Mouse (Mus musculus): ENCODE results near the gene Ret. TPM values are rescaled to one million over a fixed set of nuclear protein-coding genes. Genes with fewer than 3 reads are reported as not detected.

Ret gene
- polyA plus RNA-seq, 1 experiment from 2014 or later = 0.80 TPM

- Histone ChIP-seq H3K36me3 (ENCODE audit: control insufficient read depth, insufficient read depth, low read length) (no peaks in the 10 kb centered on the region), H3K27me3 (ENCODE audit: control insufficient read depth, insufficient read depth, low read length) (no peaks in the 10 kb centered on the region), H3K4me2 (ENCODE audit: low read length) (no peak overlapping the region), H3K27ac (replicated peaks in 1 of 2; ENCODE audit: control insufficient read depth in 1 of 2, insufficient read depth in 1 of 2, low read depth in 2 of 2, low read length in 2 of 2) (no peak overlapping the region), H3K4me1 (ENCODE audit: control insufficient read depth in 2 of 2, insufficient read depth in 2 of 2, low read length in 2 of 2) (no peaks in the 10 kb centered on the region; a peak in 1 of 4 replicates), H3K9ac (ENCODE audit: low read length) (no peak overlapping the region), H3K4me3 (ENCODE audit: control insufficient read depth in 1 of 2, insufficient read depth in 1 of 2, low read depth in 1 of 2, low read length in 2 of 2) (no peak overlapping the region), H3K9me3 (ENCODE audit: control insufficient read depth, low read length) (no peaks in the 10 kb centered on the region)
- WGBS = 70% methylated on average over 5 of the region's 5 CpGs
- no peak for ATAC-seq (ENCODE audit: insufficient number of reproducible peaks, insufficient read depth, low FRiP score, low read depth)
These were observed 23.6 kb downstream of the Ret start for GRCm38 (mm10) chr6:118173975-118174328.

DNA sequence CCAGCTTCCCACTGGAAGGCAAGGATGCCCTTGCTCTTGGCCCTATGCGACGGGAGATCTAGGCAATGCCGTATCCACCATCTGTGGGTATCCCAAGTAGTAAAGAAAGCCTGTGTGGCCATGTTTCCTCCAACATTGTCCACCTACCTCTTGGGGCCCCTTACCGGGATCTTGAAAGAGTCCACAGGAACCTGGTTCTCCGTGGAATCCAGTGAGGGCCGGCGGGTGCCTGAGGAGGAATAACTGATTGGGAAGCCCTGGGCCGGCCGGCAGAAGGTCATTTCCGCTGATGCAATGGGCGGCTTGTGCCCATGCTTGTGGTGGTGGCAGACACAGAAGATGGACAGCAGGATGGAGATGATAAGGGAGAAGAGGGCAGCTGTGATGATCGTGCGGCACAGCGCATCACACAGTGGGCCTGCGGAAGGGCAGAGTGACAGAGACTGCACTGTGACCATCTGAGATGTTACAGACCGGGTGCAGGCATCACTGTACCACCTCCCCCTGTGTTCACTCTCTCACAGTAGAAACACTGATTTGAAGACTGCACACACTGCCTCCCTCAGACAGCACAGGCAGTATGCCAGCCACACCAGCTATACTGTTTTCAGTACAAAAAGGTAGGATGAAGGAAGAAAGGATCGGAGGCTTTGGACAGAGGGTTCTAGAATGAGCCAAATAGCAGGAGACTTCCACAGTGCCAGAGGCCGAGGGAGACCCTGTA, 24.1 kb downstream of the Ret start:
- no peak for ATAC-seq (ENCODE audit: insufficient number of reproducible peaks, insufficient read depth, low FRiP score, low read depth)
- no peak overlapping the region for H3K27ac ChIP-seq (replicated peaks in 1 of 2; ENCODE audit: control insufficient read depth in 1 of 2, insufficient read depth in 1 of 2, low read depth in 2 of 2, low read length in 2 of 2)
- H3K9ac ChIP-seq (ENCODE audit: low read length) = no peak overlapping the region
- H3K4me2 ChIP-seq (ENCODE audit: low read length) = no peak overlapping the region
- no peaks in the 10 kb centered on the region for H3K9me3 ChIP-seq (ENCODE audit: control insufficient read depth, low read length)
- 85% methylated on average over 18 of the region's 18 CpGs for WGBS
- H3K27me3 ChIP-seq (ENCODE audit: control insufficient read depth, insufficient read depth, low read length) = no peaks in the 10 kb centered on the region
- H3K4me1 ChIP-seq (ENCODE audit: control insufficient read depth in 2 of 2, insufficient read depth in 2 of 2, low read length in 2 of 2) = no peaks in the 10 kb centered on the region; a peak in 1 of 4 replicates
- no peaks in the 10 kb centered on the region for H3K36me3 ChIP-seq (ENCODE audit: control insufficient read depth, insufficient read depth, low read length)
- no peak overlapping the region for H3K4me3 ChIP-seq (ENCODE audit: control insufficient read depth in 1 of 2, insufficient read depth in 1 of 2, low read depth in 1 of 2, low read length in 2 of 2)

GRCm38 (mm10) chr6:118171386-118171785, 26.1 kb downstream of the Ret start:
- H3K4me3 ChIP-seq (ENCODE audit: control insufficient read depth in 1 of 2, insufficient read depth in 1 of 2, low read depth in 1 of 2, low read length in 2 of 2) = no peak overlapping the region
- ATAC-seq (ENCODE audit: insufficient number of reproducible peaks, insufficient read depth, low FRiP score, low read depth) = no peak
- H3K9ac ChIP-seq (ENCODE audit: low read length) = no peak overlapping the region
- no peak overlapping the region for H3K27ac ChIP-seq (replicated peaks in 1 of 2; ENCODE audit: control insufficient read depth in 1 of 2, insufficient read depth in 1 of 2, low read depth in 2 of 2, low read length in 2 of 2)
- no peaks in the 10 kb centered on the region for H3K4me1 ChIP-seq (ENCODE audit: control insufficient read depth in 2 of 2, insufficient read depth in 2 of 2, low read length in 2 of 2)
- 91% methylated on average over 7 of the region's 7 CpGs for WGBS
- H3K27me3 ChIP-seq (ENCODE audit: control insufficient read depth, insufficient read depth, low read length) = no peaks in the 10 kb centered on the region
- no peaks in the 10 kb centered on the region for H3K9me3 ChIP-seq (ENCODE audit: control insufficient read depth, low read length)
- H3K4me2 ChIP-seq (ENCODE audit: low read length) = no peak overlapping the region
- H3K36me3 ChIP-seq (ENCODE audit: control insufficient read depth, insufficient read depth, low read length) = no peaks in the 10 kb centered on the region

DNA sequence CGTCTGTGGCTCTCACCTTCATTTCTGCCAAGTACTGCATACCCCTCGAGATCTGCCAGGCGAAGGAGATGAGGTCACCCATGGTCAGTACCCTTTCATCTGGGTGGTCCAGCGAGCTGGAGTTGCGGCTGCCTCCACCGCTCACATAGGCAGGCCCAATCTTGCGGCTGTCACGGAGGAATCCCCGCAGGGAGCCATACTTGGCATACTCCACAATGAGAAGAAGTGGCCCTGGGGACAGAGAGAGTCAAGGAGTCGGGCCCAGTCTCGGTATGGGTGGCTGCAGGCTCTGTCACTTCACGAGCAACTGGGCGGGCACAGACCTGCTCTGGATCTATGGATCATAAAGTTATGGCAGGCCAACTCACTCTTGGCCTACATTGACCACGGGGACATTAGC, 29.4 kb downstream of the Ret start:
- 86% methylated on average over 14 of the region's 14 CpGs for WGBS
- no peak for ATAC-seq (ENCODE audit: insufficient number of reproducible peaks, insufficient read depth, low FRiP score, low read depth)
- H3K27me3 ChIP-seq (ENCODE audit: control insufficient read depth, insufficient read depth, low read length) = no peaks in the 10 kb centered on the region

DNA sequence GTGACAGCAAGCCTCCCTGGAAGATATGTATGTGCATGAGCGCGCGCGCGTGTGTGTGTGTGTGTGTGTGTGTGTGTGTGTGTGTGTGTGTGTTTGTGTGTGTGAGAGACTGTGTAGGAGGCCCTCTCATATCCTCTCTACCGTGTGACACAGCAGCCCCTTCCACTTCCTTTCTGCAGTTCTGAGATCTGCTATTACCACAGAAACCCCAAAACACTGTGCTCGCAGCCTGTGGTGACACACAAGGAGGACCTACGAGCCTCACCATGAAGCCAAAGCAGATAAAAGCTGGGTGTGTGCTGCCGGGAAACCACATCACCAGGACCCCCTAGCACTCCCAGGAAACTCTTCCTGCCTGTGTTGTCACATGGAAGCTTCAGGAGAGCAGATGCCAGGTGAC, 30.5 kb downstream of the Ret start:
- WGBS = 83% methylated on average over 9 of the region's 9 CpGs
- Histone ChIP-seq H3K9ac (ENCODE audit: low read length) (no peak overlapping the region), H3K4me1 (ENCODE audit: control insufficient read depth in 2 of 2, insufficient read depth in 2 of 2, low read length in 2 of 2) (no peaks in the 10 kb centered on the region), H3K9me3 (ENCODE audit: control insufficient read depth, low read length) (no peaks in the 10 kb centered on the region), H3K27ac (replicated peaks in 1 of 2; ENCODE audit: control insufficient read depth in 1 of 2, insufficient read depth in 1 of 2, low read depth in 2 of 2, low read length in 2 of 2) (no peak overlapping the region), H3K27me3 (ENCODE audit: control insufficient read depth, insufficient read depth, low read length) (no peaks in the 10 kb centered on the region), H3K36me3 (ENCODE audit: control insufficient read depth, insufficient read depth, low read length) (no peaks in the 10 kb centered on the region), H3K4me2 (ENCODE audit: low read length) (no peak overlapping the region), H3K4me3 (ENCODE audit: control insufficient read depth in 1 of 2, insufficient read depth in 1 of 2, low read depth in 1 of 2, low read length in 2 of 2) (no peak overlapping the region)
- no peak for ATAC-seq (ENCODE audit: insufficient number of reproducible peaks, insufficient read depth, low FRiP score, low read depth)

More for the DNA sequence above, 29.4 kb downstream of the Ret start:
- Histone ChIP-seq H3K4me2 (ENCODE audit: low read length) (no peak overlapping the region), H3K4me1 (ENCODE audit: control insufficient read depth in 2 of 2, insufficient read depth in 2 of 2, low read length in 2 of 2) (no peaks in the 10 kb centered on the region), H3K9ac (ENCODE audit: low read length) (no peak overlapping the region), H3K27ac (replicated peaks in 1 of 2; ENCODE audit: control insufficient read depth in 1 of 2, insufficient read depth in 1 of 2, low read depth in 2 of 2, low read length in 2 of 2) (no peak overlapping the region), H3K9me3 (ENCODE audit: control insufficient read depth, low read length) (no peaks in the 10 kb centered on the region), H3K36me3 (ENCODE audit: control insufficient read depth, insufficient read depth, low read length) (no peaks in the 10 kb centered on the region), H3K4me3 (ENCODE audit: control insufficient read depth in 1 of 2, insufficient read depth in 1 of 2, low read depth in 1 of 2, low read length in 2 of 2) (no peak overlapping the region)

DNA sequence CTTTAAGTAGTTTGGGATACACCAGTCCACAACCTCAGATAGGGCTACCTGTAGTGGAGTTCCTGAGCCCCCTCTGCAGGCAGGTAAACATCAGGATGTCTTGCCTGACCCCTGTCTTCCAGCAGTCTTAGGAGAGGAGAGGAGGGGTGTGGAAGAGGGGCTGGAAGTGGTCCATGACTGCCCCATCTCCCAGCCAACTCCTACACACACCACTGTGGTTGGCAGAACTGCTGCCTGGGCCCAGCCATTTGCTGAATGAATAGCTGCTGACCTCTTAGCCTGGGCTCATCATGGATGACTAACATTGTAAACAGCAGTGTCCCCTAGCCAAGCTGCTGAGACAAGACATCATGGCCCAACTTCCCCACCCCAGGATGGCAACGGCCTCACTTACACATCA, 32.0 kb downstream of the Ret start:
- Histone ChIP-seq H3K27ac (replicated peaks in 1 of 2; ENCODE audit: control insufficient read depth in 1 of 2, insufficient read depth in 1 of 2, low read depth in 2 of 2, low read length in 2 of 2) (no peak overlapping the region), H3K36me3 (ENCODE audit: control insufficient read depth, insufficient read depth, low read length) (no peaks in the 10 kb centered on the region), H3K4me3 (ENCODE audit: control insufficient read depth in 1 of 2, insufficient read depth in 1 of 2, low read depth in 1 of 2, low read length in 2 of 2) (no peak overlapping the region), H3K4me1 (ENCODE audit: control insufficient read depth in 2 of 2, insufficient read depth in 2 of 2, low read length in 2 of 2) (no peaks in the 10 kb centered on the region), H3K4me2 (ENCODE audit: low read length) (no peak overlapping the region), H3K9me3 (ENCODE audit: control insufficient read depth, low read length) (no peaks in the 10 kb centered on the region), H3K9ac (ENCODE audit: low read length) (no peak overlapping the region), H3K27me3 (ENCODE audit: control insufficient read depth, insufficient read depth, low read length) (no peaks in the 10 kb centered on the region)
- 89% methylated on average over 1 of the region's 1 CpGs for WGBS
- no peak for ATAC-seq (ENCODE audit: insufficient number of reproducible peaks, insufficient read depth, low FRiP score, low read depth)

- ATAC-seq (ENCODE audit: insufficient number of reproducible peaks, insufficient read depth, low FRiP score, low read depth) = no peak
- Histone ChIP-seq H3K9me3 (ENCODE audit: control insufficient read depth, low read length) (no peaks in the 10 kb centered on the region), H3K4me3 (ENCODE audit: control insufficient read depth in 1 of 2, insufficient read depth in 1 of 2, low read depth in 1 of 2, low read length in 2 of 2) (no peak overlapping the region), H3K4me1 (ENCODE audit: control insufficient read depth in 2 of 2, insufficient read depth in 2 of 2, low read length in 2 of 2) (no peaks in the 10 kb centered on the region), H3K27me3 (ENCODE audit: control insufficient read depth, insufficient read depth, low read length) (no peaks in the 10 kb centered on the region), H3K9ac (ENCODE audit: low read length) (no peak overlapping the region), H3K4me2 (ENCODE audit: low read length) (no peak overlapping the region), H3K27ac (replicated peaks in 1 of 2; ENCODE audit: control insufficient read depth in 1 of 2, insufficient read depth in 1 of 2, low read depth in 2 of 2, low read length in 2 of 2) (no peak overlapping the region), H3K36me3 (ENCODE audit: control insufficient read depth, insufficient read depth, low read length) (no peaks in the 10 kb centered on the region)
- WGBS = 44% methylated on average over 8 of the region's 8 CpGs
These were observed 32.8 kb downstream of the Ret start for GRCm38 (mm10) chr6:118164691-118165090.

- no peak overlapping the region for H3K4me2 ChIP-seq (ENCODE audit: low read length)
- ATAC-seq (ENCODE audit: insufficient number of reproducible peaks, insufficient read depth, low FRiP score, low read depth) = no peak
- H3K4me3 ChIP-seq (ENCODE audit: control insufficient read depth in 1 of 2, insufficient read depth in 1 of 2, low read depth in 1 of 2, low read length in 2 of 2) = no peak overlapping the region
- H3K9ac ChIP-seq (ENCODE audit: low read length) = no peak overlapping the region
- 79% methylated on average over 2 of the region's 2 CpGs for WGBS
- H3K27ac ChIP-seq (replicated peaks in 1 of 2; ENCODE audit: control insufficient read depth in 1 of 2, insufficient read depth in 1 of 2, low read depth in 2 of 2, low read length in 2 of 2) = no peak overlapping the region
- H3K4me1 ChIP-seq (ENCODE audit: control insufficient read depth in 2 of 2, insufficient read depth in 2 of 2, low read length in 2 of 2) = no peaks in the 10 kb centered on the region
- no peaks in the 10 kb centered on the region for H3K36me3 ChIP-seq (ENCODE audit: control insufficient read depth, insufficient read depth, low read length)
- H3K9me3 ChIP-seq (ENCODE audit: control insufficient read depth, low read length) = no peaks in the 10 kb centered on the region
- no peaks in the 10 kb centered on the region for H3K27me3 ChIP-seq (ENCODE audit: control insufficient read depth, insufficient read depth, low read length)
These were observed 34.4 kb downstream of the Ret start for GRCm38 (mm10) chr6:118163086-118163485.

Measured in heart, embryonic 14.5 days (tissue).